Mouse (Mus musculus) midbrain, embryonic 10.5 days (tissue): Measurements from ENCODE around the gene Calr4. TPM values are rescaled to one million over a fixed set of nuclear protein-coding genes. Genes with fewer than 3 reads are reported as not detected.

Experiments used
- polyA plus RNA-seq: library from polyadenylated mRNA; unstranded; fragments of >200 nt; fragmentation: Nextera tagmentation; extraction: Ambion mirVana; gene quantifications from 2 replicates; pipeline ENCODE4 v1.2.1, GENCODE M21; 2016

The Calr4 gene
- polyA plus RNA-seq, 1 experiment from 2014 or later: 0.07 TPM

Other genes with a start within 250 kb of the Calr4 start
- gene Nrd1, start 233.8 kb upstream of the Calr4 start, polyA plus RNA-seq: 68.3 and 78.8 TPM in 2 replicates
- 58.3 and 65.6 TPM in 2 replicates for gene Osbpl9, start 32.2 kb upstream of the Calr4 start, polyA plus RNA-seq
- gene Eps15, start 45.8 kb downstream of the Calr4 start, polyA plus RNA-seq: 34.1 and 42.4 TPM in 2 replicates
- gene Ttc39a, start 172.1 kb downstream of the Calr4 start, polyA plus RNA-seq: 2.4 and 2.9 TPM in 2 replicates